ENCODE assay signal across 19 mouse cellular contexts in genomic region chr16:44722666-44723065, GRCm38 (mm10). TPM values are rescaled to one million over a fixed set of nuclear protein-coding genes. Genes with fewer than 3 reads are reported as not detected.
DNase-seq lines count a peak whose midpoint lies in the region; ATAC-seq and TF ChIP-seq lines count a peak whose summit lies in the region.
"Had no signal": no experiment of that assay in that cellular context is flagged by ENCODE, and none has a peak within 500 bp of the region (broad histone marks: within the 10 kb centered on the region; RNA-seq: fewer than 3 reads in every experiment).

No protein-coding gene starts in this region.

- no peak for TF ChIP-seq POLR2A in embryonic fibroblast, embryonic 13.5 days (IDR thresholded peaks at IDR 0.05; ENCODE audit: low read depth, low read length)

- H3K4me1 ChIP-seq in liver, embryonic 12.5 days = peaks cover 43% of the 10 kb centered on the region
- peaks cover 21% of the 10 kb centered on the region for H3K4me1 ChIP-seq in liver, embryonic 11.5 days (replicated peaks; ENCODE audit: control insufficient read depth, insufficient read depth, low read length)
- H3K4me1 ChIP-seq in embryonic fibroblast, embryonic 13.5 days (ENCODE audit: control insufficient read depth, insufficient read depth, low read length) = peaks cover 2% of the 10 kb centered on the region; the same call in 1 of the 2 replicates
- peaks cover 6% of the 10 kb centered on the region for H3K4me1 ChIP-seq in midbrain, embryonic 14.5 days (ENCODE audit: control insufficient read depth, insufficient read depth, low read length)

- TF ChIP-seq CTCF in embryonic fibroblast, embryonic 13.5 days (IDR thresholded peaks at IDR 0.05; ENCODE audit: borderline replicate concordance, insufficient read depth, low read length) = no peak

- H3K4me2 ChIP-seq in liver, embryonic 12.5 days = peak overlapping the region; percentile 90; the same call in 1 of the 2 replicates
- H3K4me2 ChIP-seq in liver, embryonic 11.5 days = no peak overlapping the region
- H3K4me2 ChIP-seq in midbrain, embryonic 14.5 days (ENCODE audit: low read length) = no peak overlapping the region

- no peaks in the 10 kb centered on the region for H3K9me3 ChIP-seq in liver, embryonic 12.5 days (replicated peaks)
- H3K9me3 ChIP-seq in liver, embryonic 11.5 days (ENCODE audit: control insufficient read depth, low read length) = no peaks in the 10 kb centered on the region
- H3K9me3 ChIP-seq in midbrain, embryonic 14.5 days (ENCODE audit: control insufficient read depth, low read length) = no peaks in the 10 kb centered on the region
- H3K9me3 ChIP-seq: forebrain, embryonic 15.5 days; hindbrain, embryonic 15.5 days had no signal

- H3K9ac ChIP-seq in liver, embryonic 12.5 days = no peak overlapping the region
- H3K9ac ChIP-seq in liver, embryonic 11.5 days (ENCODE audit: low read depth, low read length) = no peak overlapping the region
- no peak overlapping the region for H3K9ac ChIP-seq in midbrain, embryonic 14.5 days (replicated peaks; ENCODE audit: low read length)
- H3K9ac ChIP-seq: hindbrain, embryonic 15.5 days had no signal

- peak; percentile 5 for DNase-seq in adrenal gland, adult 2 months
- DNase-seq in adrenal gland, adult 18-20 months (ENCODE audit: low spot score in 2 of 2) = no peak
- DNase-seq in heart, postnatal 10 days = peak; percentile 23 to 24
- DNase-seq in heart, adult 18-20 months = no peak
- no peak for DNase-seq in liver, embryonic 11.5 days (ENCODE audit: low spot score)
- no peak for DNase-seq in midbrain, embryonic 14.5 days
- DNase-seq: cerebellum, postnatal 10 days; layer of hippocampus, postnatal 36 days; lung, postnatal 14 days; right cerebral cortex, adult 18-20 months; spleen, adult 18-20 months; thymus, postnatal 25 days had no signal

- intact Hi-C loops in heart, postnatal 10 days (cut with DNase I) = loop anchor here (10.0 kb wide), 1 partner anchor 302 kb away; no protein-coding TSS in a partner anchor

- WGBS in liver, embryonic 12.5 days (ENCODE audit: insufficient replicate concordance) = 89% methylated on average over 2 of the region's 2 CpGs
- WGBS in liver, embryonic 11.5 days = 83% methylated on average over 2 of the region's 2 CpGs
- 89% methylated on average over 2 of the region's 2 CpGs for WGBS in midbrain, embryonic 14.5 days

- peaks cover 16% of the 10 kb centered on the region for H3K36me3 ChIP-seq in liver, embryonic 12.5 days
- peaks cover 5% of the 10 kb centered on the region; the same call in 1 of the 2 replicates for H3K36me3 ChIP-seq in liver, embryonic 11.5 days (ENCODE audit: control insufficient read depth, insufficient read depth, low read length)
- H3K36me3 ChIP-seq in midbrain, embryonic 14.5 days (ENCODE audit: control insufficient read depth, insufficient read depth, low read length) = peaks cover 2% of the 10 kb centered on the region; the same call in 1 of the 2 replicates
- H3K36me3 ChIP-seq: hindbrain, embryonic 15.5 days had no signal

- H3K27ac ChIP-seq in liver, embryonic 12.5 days = 0 out of 2 replicates have a peak overlapping the region, but pooled peaks have one; percentile 48
- no peak overlapping the region for H3K27ac ChIP-seq in liver, embryonic 11.5 days (ENCODE audit: low read depth, low read length)
- H3K27ac ChIP-seq in embryonic fibroblast, embryonic 13.5 days (ENCODE audit: insufficient read depth, low read length) = peak overlapping the region; percentile 1; the same call in 1 of the 2 replicates
- no peak overlapping the region for H3K27ac ChIP-seq in midbrain, embryonic 14.5 days (replicated peaks; ENCODE audit: low read depth, low read length)
- H3K27ac ChIP-seq: forebrain, embryonic 15.5 days; hindbrain, embryonic 15.5 days had no signal

- H3K4me3 ChIP-seq in liver, embryonic 12.5 days = no peak overlapping the region
- H3K4me3 ChIP-seq in liver, embryonic 11.5 days (ENCODE audit: low read depth, low read length) = no peak overlapping the region
- H3K4me3 ChIP-seq in embryonic fibroblast, embryonic 13.5 days (ENCODE audit: insufficient read depth, low read length) = no peak overlapping the region
- no peak overlapping the region for H3K4me3 ChIP-seq in midbrain, embryonic 14.5 days (replicated peaks; ENCODE audit: low read depth, low read length)
- H3K4me3 ChIP-seq: forebrain, embryonic 15.5 days had no signal

- H3K27me3 ChIP-seq in liver, embryonic 12.5 days (replicated peaks) = no peaks in the 10 kb centered on the region
- H3K27me3 ChIP-seq in liver, embryonic 11.5 days (replicated peaks; ENCODE audit: control insufficient read depth, insufficient read depth, low read length) = no peaks in the 10 kb centered on the region
- H3K27me3 ChIP-seq in midbrain, embryonic 14.5 days (ENCODE audit: control insufficient read depth, insufficient read depth, low read length) = no peaks in the 10 kb centered on the region
- H3K27me3 ChIP-seq: CH12.LX; forebrain, embryonic 15.5 days; hindbrain, embryonic 15.5 days had no signal

- ATAC-seq in liver, embryonic 12.5 days = no peak
- ATAC-seq in liver, embryonic 11.5 days (replicated peaks; ENCODE audit: low FRiP score) = no peak
- ATAC-seq in midbrain, embryonic 14.5 days (ENCODE audit: low FRiP score, low TSS enrichment) = no peak
- ATAC-seq: activated CD4-positive, CD25-positive, alpha-beta regulatory T cell, adult 4 months; forebrain, embryonic 15.5 days had no signal

RNA-seq across cellular contexts. Expression of gene Nepro, which starts 1.4 kb away (rescaled TPM):
- total RNA-seq in adrenal gland, adult 2 months (2021) = 10 to 100 TPM in 1 of 2 experiments, 1 to 10 TPM in 1; 9.9 to 12.1 TPM
- polyA plus RNA-seq in adrenal gland, adult 2 months (2012; rRNA removed) = 5.1 and 5.2 TPM in 2 replicates
- 10 to 100 TPM; 12.6 to 14.8 TPM for total RNA-seq in adrenal gland, adult 18-20 months (2021)
- 1 to 10 TPM; 5.4 to 5.9 TPM for total RNA-seq in heart, postnatal 10 days (2021)
- total RNA-seq in heart, adult 18-20 months (2021) = 1 to 10 TPM; 3.6 to 4.5 TPM
- polyA plus RNA-seq in liver, embryonic 12.5 days (2016; fragmentation: Nextera tagmentation; extraction: Ambion mirVana) = 6.5 and 7.3 TPM in 2 replicates
- 10.1 and 10.4 TPM in 2 replicates for polyA plus RNA-seq in liver, embryonic 11.5 days (2014; fragmentation: Nextera tagmentation; extraction: Ambion mirVana)
- 17.5 and 19.6 TPM in 2 replicates for polyA plus RNA-seq in embryonic fibroblast, embryonic 13.5 days (2011; ENCODE audit: insufficient read length, low read depth, missing spikeins)
- polyA plus RNA-seq in midbrain, embryonic 14.5 days (2014; fragmentation: Nextera tagmentation; extraction: Ambion mirVana) = 3.8 and 5.7 TPM in 2 replicates

RNA-seq across cellular contexts. Expression of gene Gtpbp8, which starts 23.5 kb away (rescaled TPM):
- total RNA-seq in adrenal gland, adult 2 months (2021) = 10 to 100 TPM; 14.9 to 17.8 TPM
- 13.5 and 14.1 TPM in 2 replicates for polyA plus RNA-seq in adrenal gland, adult 2 months (2012; rRNA removed)
- 10 to 100 TPM; 12.1 to 16.1 TPM for total RNA-seq in adrenal gland, adult 18-20 months (2021)
- 10 to 100 TPM; 13.3 to 13.8 TPM for total RNA-seq in heart, postnatal 10 days (2021)
- total RNA-seq in heart, adult 18-20 months (2021) = 10 to 100 TPM in 1 of 2 experiments, 1 to 10 TPM in 1; 9.1 to 11.1 TPM
- 23.3 and 23.8 TPM in 2 replicates for polyA plus RNA-seq in liver, embryonic 12.5 days (2016; fragmentation: Nextera tagmentation; extraction: Ambion mirVana)
- 30.3 and 32.5 TPM in 2 replicates for polyA plus RNA-seq in liver, embryonic 11.5 days (2014; fragmentation: Nextera tagmentation; extraction: Ambion mirVana)
- 23.4 and 26.4 TPM in 2 replicates for polyA plus RNA-seq in embryonic fibroblast, embryonic 13.5 days (2011; ENCODE audit: insufficient read length, low read depth, missing spikeins)
- 40.6 and 50.5 TPM in 2 replicates for polyA plus RNA-seq in midbrain, embryonic 14.5 days (2014; fragmentation: Nextera tagmentation; extraction: Ambion mirVana)

RNA-seq across cellular contexts. Expression of gene Cd200r1, which starts 42.9 kb away (rescaled TPM):
- under 1 TPM; 0.14 to 0.38 TPM for total RNA-seq in adrenal gland, adult 2 months (2021)
- polyA plus RNA-seq in adrenal gland, adult 2 months (2012; rRNA removed) = 0.15 and 0.19 TPM in 2 replicates
- under 1 TPM; 0.46 to 0.51 TPM for total RNA-seq in adrenal gland, adult 18-20 months (2021)
- under 1 TPM; 0.20 to 0.50 TPM for total RNA-seq in heart, postnatal 10 days (2021)
- total RNA-seq in heart, adult 18-20 months (2021) = under 1 TPM; 0.21 to 0.40 TPM
- 3.5 and 3.9 TPM in 2 replicates for polyA plus RNA-seq in liver, embryonic 12.5 days (2016; fragmentation: Nextera tagmentation; extraction: Ambion mirVana)
- polyA plus RNA-seq in liver, embryonic 11.5 days (2014; fragmentation: Nextera tagmentation; extraction: Ambion mirVana) = 5.9 and 6.1 TPM in 2 replicates
- polyA plus RNA-seq in embryonic fibroblast, embryonic 13.5 days (2011; ENCODE audit: insufficient read length, low read depth, missing spikeins) = 0.27 and 1.1 TPM in 2 replicates
- polyA plus RNA-seq in midbrain, embryonic 14.5 days (2014; fragmentation: Nextera tagmentation; extraction: Ambion mirVana) = 0.61 TPM in 1 of 2 replicates, not detected in the other
- polyA plus RNA-seq: erythroblast, embryonic 14.5 days had no signal

Comparison
In these comparisons a context has a peak if more than half of its experiments do, and no peak if none do; other contexts are left out.
1. DNase-seq: peak in adrenal gland, adult 2 months (single experiment) and heart, postnatal 10 days (2 of 2); none in adrenal gland, adult 18-20 months (0 of 2), heart, adult 18-20 months (0 of 2), liver, embryonic 11.5 days (single experiment) and midbrain, embryonic 14.5 days (single experiment).
2. H3K27ac ChIP-seq: peak in liver, embryonic 12.5 days (single experiment) and embryonic fibroblast, embryonic 13.5 days (single experiment); none in liver, embryonic 11.5 days (single experiment) and midbrain, embryonic 14.5 days (single experiment).